Mouse (Mus musculus) heart, adult 2 months (tissue): ENCODE data around the gene Cd22. TPM values are rescaled to one million over a fixed set of nuclear protein-coding genes. Genes with fewer than 3 reads are reported as not detected.

Source experiments
- DNase-seq, 2 experiments: peaks; one replicate each; pipeline ENCODE4 v3.0.0; 2021
- H3K27ac ChIP-seq: fragments of 200-600 bp; 2 replicates; pipeline ENCODE4 v1.8.1; 2022
- H3K27me3 ChIP-seq: fragments of 200-500 bp; 2 replicates; pipeline ENCODE4 v1.6.1; 2012; ENCODE audit warnings: mild to moderate bottlenecking, low read length, inconsistent platforms, mixed read lengths; ENCODE audit not compliant: control insufficient read depth, insufficient read depth
- H3K36me3 ChIP-seq: fragments of 200-500 bp; 2 replicates; pipeline ENCODE4 v1.6.1; 2012; ENCODE audit warnings: low read length, inconsistent platforms; ENCODE audit not compliant: control insufficient read depth, insufficient read depth
- H3K4me1 ChIP-seq: fragments of 200-500 bp; 2 replicates; pipeline ENCODE4 v1.6.1; 2011; ENCODE audit warnings: low read length; ENCODE audit not compliant: control insufficient read depth, insufficient read depth
- H3K4me3 ChIP-seq: fragments of 200-600 bp; 2 replicates; pipeline ENCODE4 v1.8.1; 2022
- H3K79me2 ChIP-seq: fragments of 200-500 bp; replicated peaks from 2 replicates; pipeline ENCODE4 v1.6.1; 2012; ENCODE audit warnings: mild to moderate bottlenecking, inconsistent platforms, low read length, moderate library complexity, mixed read lengths; ENCODE audit not compliant: control insufficient read depth, insufficient read depth
- H3K9ac ChIP-seq: fragments of 200-500 bp; 2 replicates; pipeline ENCODE4 v1.6.1; 2012; ENCODE audit warnings: low read depth, mild to moderate bottlenecking, control low read depth, inconsistent platforms, low read length, mixed read lengths
- CTCF ChIP-seq: fragments of 200-600 bp; IDR thresholded peaks from 2 replicates; pipeline ENCODE4 v1.8.1; 2022; ENCODE audit warnings: antibody characterized with exemption, mild to moderate bottlenecking, moderate library complexity
- EP300 ChIP-seq: fragments of 200-500 bp; IDR thresholded peaks from 2 replicates; pipeline ENCODE4 v1.6.1; 2011; ENCODE audit warnings: low read depth, low read length, control low read depth; ENCODE audit not compliant: insufficient read depth
- POLR2A ChIP-seq: fragments of 200-500 bp; IDR thresholded peaks from 2 replicates; pipeline ENCODE4 v1.6.1; 2011; ENCODE audit warnings: mild to moderate bottlenecking, low read depth, low read length, control low read depth; ENCODE audit not compliant: insufficient read depth
- WGBS: fragments of 180-500 bp; shearing (Covaris S2); methylation state at CpG from one replicate; pipeline ENCODE4 v1.1.7; 2018; 5-methylcytosine and 5-hydroxymethylcytosine counted together
- intact Hi-C: fragments of 180-260 bp; cut with DNase I; formaldehyde crosslinking; loops from one replicate; pipeline ENCODE4 v1.15.1; 2025
- polyA plus RNA-seq: library from polyadenylated mRNA; depleted of rRNA; stranded (reverse); fragments of >200 nt; gene quantifications from 2 replicates; pipeline ENCODE4 v1.2.3, GENCODE M21; 2012
- total RNA-seq, 2 experiments: library from RNA; stranded (reverse); gene quantifications; 2 replicates each; pipeline ENCODE4 v1.2.3; 2021

Gene Cd22
- total and polyA plus RNA-seq, 3 experiments = 0.57 to 8.1 (median 1.3) TPM

- Histone ChIP-seq H3K36me3 (no peaks in the 10 kb centered on the region), H3K9ac (no peak overlapping the region), H3K27ac (no peak overlapping the region), H3K4me1 (no peaks in the 10 kb centered on the region), H3K79me2 (no peaks in the 10 kb centered on the region), H3K4me3 (no peak overlapping the region), H3K27me3 (no peaks in the 10 kb centered on the region)
- TF ChIP-seq EP300 (no peak), CTCF (no peak), POLR2A (no peak)
- WGBS = 62% methylated on average over 5 of the region's 5 CpGs
- intact Hi-C loops = no loop called here
- DNase-seq = no peak
Observed at GRCm38 (mm10) chr7:30847386-30847785, 32.8 kb downstream of the Cd22 start.

- H3K27ac ChIP-seq = no peak overlapping the region
- H3K4me3 ChIP-seq = no peak overlapping the region
- H3K27me3 ChIP-seq = no peaks in the 10 kb centered on the region
- H3K36me3 ChIP-seq = no peaks in the 10 kb centered on the region
- H3K79me2 ChIP-seq = no peaks in the 10 kb centered on the region
- no peak overlapping the region for H3K9ac ChIP-seq
- intact Hi-C loops = no loop called here
- WGBS = 81% methylated on average over 2 of the region's 2 CpGs
- H3K4me1 ChIP-seq = no peaks in the 10 kb centered on the region
- no peak for TF ChIP-seq EP300
- TF ChIP-seq POLR2A = no peak
- no peak for TF ChIP-seq CTCF
- DNase-seq = no peak
Observed at GRCm38 (mm10) chr7:30846505-30847053, 33.6 kb downstream of the Cd22 start.

- DNase-seq = no peak
Observed at GRCm38 (mm10) chr7:30844676-30845297, 35.4 kb downstream of the Cd22 start.

GRCm38 (mm10) chr7:30842092-30842491 is 38.0 kb downstream of the Cd22 start:
- WGBS = 76% methylated on average over 5 of the region's 5 CpGs
- no peak for TF ChIP-seq CTCF
- no peak for TF ChIP-seq EP300
- no peak for TF ChIP-seq POLR2A
- H3K36me3 ChIP-seq = no peaks in the 10 kb centered on the region
- H3K79me2 ChIP-seq = no peaks in the 10 kb centered on the region
- intact Hi-C loops = no loop called here
- 0 out of 2 replicates have a peak, but pooled peaks cover 1% of the 10 kb centered on the region for H3K27me3 ChIP-seq
- H3K27ac ChIP-seq = no peak overlapping the region
- H3K4me3 ChIP-seq = no peak overlapping the region
- no peak overlapping the region for H3K9ac ChIP-seq
- no peak for DNase-seq
- H3K4me1 ChIP-seq = no peaks in the 10 kb centered on the region

More at GRCm38 (mm10) chr7:30844676-30845297, 35.4 kb downstream of the Cd22 start:
- TF ChIP-seq POLR2A (no peak), EP300 (no peak), CTCF (no peak)
- Histone ChIP-seq H3K79me2 (no peaks in the 10 kb centered on the region), H3K4me3 (no peak overlapping the region), H3K4me1 (no peaks in the 10 kb centered on the region), H3K27ac (no peak overlapping the region), H3K27me3 (no peaks in the 10 kb centered on the region), H3K9ac (no peak overlapping the region), H3K36me3 (no peaks in the 10 kb centered on the region)
- WGBS = 45% methylated on average over 7 of the region's 7 CpGs
- intact Hi-C loops = no loop called here

GRCm38 (mm10) chr7:30841379-30841778 is 38.8 kb downstream of the Cd22 start:
- no peak for DNase-seq
- WGBS = 82% methylated on average over 4 of the region's 4 CpGs
- H3K4me1 ChIP-seq = no peaks in the 10 kb centered on the region
- H3K27ac ChIP-seq = no peak overlapping the region
- H3K4me3 ChIP-seq = no peak overlapping the region
- H3K9ac ChIP-seq = no peak overlapping the region
- intact Hi-C loops = no loop called here
- H3K36me3 ChIP-seq = no peaks in the 10 kb centered on the region
- no peaks in the 10 kb centered on the region for H3K79me2 ChIP-seq
- TF ChIP-seq CTCF = no peak
- TF ChIP-seq EP300 = no peak
- TF ChIP-seq POLR2A = no peak
- H3K27me3 ChIP-seq = 0 out of 2 replicates have a peak, but pooled peaks cover 1% of the 10 kb centered on the region

- 45% methylated on average over 3 of the region's 3 CpGs for WGBS
Observed at GRCm38 (mm10) chr7:30840306-30840705, 39.8 kb downstream of the Cd22 start.

More at GRCm38 (mm10) chr7:30840306-30840705, 39.8 kb downstream of the Cd22 start:
- no peak for DNase-seq
- 0 out of 2 replicates have a peak, but pooled peaks cover 1% of the 10 kb centered on the region for H3K27me3 ChIP-seq
- H3K4me1 ChIP-seq = no peaks in the 10 kb centered on the region
- no peaks in the 10 kb centered on the region for H3K36me3 ChIP-seq
- H3K79me2 ChIP-seq = no peaks in the 10 kb centered on the region
- H3K4me3 ChIP-seq = no peak overlapping the region
- no peak overlapping the region for H3K9ac ChIP-seq
- no peak overlapping the region for H3K27ac ChIP-seq
- TF ChIP-seq EP300 (no peak), CTCF (no peak), POLR2A (no peak)
- intact Hi-C loops = no loop called here
